35 mouse cellular contexts compared by ENCODE assay signal in the genomic region with DNA sequence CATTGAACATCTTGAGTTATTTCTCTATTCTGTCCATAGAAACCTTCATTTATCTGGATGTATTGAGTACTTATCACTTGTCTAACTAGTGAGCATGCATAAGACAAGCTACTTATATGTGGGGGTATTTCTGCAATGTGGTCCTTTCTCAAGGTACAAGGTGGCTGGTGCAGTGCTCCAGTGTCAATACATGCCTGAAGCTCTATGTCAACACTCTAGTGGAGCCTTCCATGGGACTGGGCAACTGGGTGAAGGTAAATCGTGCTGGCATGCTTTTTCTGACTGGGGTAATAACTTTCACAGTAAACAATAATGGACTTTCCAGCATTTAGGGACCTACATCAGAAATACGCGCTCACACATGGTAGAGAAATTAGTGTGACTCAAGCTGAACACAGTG.
"Had no signal": no experiment of that assay in that cellular context is flagged by ENCODE, and none has a peak within 500 bp of the region (broad histone marks: within the 10 kb centered on the region; RNA-seq: fewer than 3 reads in every experiment).

No protein-coding gene starts in this region.

- H3K4me2 ChIP-seq: heart, embryonic 11.5 days; heart, embryonic 12.5 days; heart, embryonic 13.5 days; heart, embryonic 15.5 days; hindbrain, embryonic 12.5 days; hindbrain, embryonic 13.5 days; hindbrain, embryonic 14.5 days; hindbrain, embryonic 15.5 days; intestine, embryonic 15.5 days; kidney, embryonic 15.5 days had no signal

- DNase-seq: heart, postnatal 10 days; heart, postnatal 14 days; heart, postnatal 36 days; heart, postnatal 4 days; kidney, adult 11 months; kidney, adult 18-20 months; kidney, adult 2 months; kidney, adult 8-10 months; kidney, adult 9 months; kidney, postnatal 10 days; kidney, postnatal 14 days; kidney, postnatal 25 days; kidney, postnatal 36 days; kidney, postnatal 4 days; layer of hippocampus, adult 9-11 months; layer of hippocampus, postnatal 36 days had no signal

- H3K27me3 ChIP-seq: heart, embryonic 12.5 days; heart, embryonic 13.5 days; heart, embryonic 15.5 days; hindbrain, embryonic 12.5 days; hindbrain, embryonic 13.5 days; hindbrain, embryonic 15.5 days; intestine, embryonic 15.5 days; kidney, embryonic 15.5 days had no signal

- H3K4me3 ChIP-seq: heart, embryonic 10.5 days; heart, embryonic 12.5 days; heart, embryonic 13.5 days; heart, embryonic 15.5 days; hindbrain, embryonic 10.5 days; hindbrain, embryonic 12.5 days; hindbrain, embryonic 13.5 days; hindbrain, embryonic 15.5 days; intestine, embryonic 15.5 days; kidney, embryonic 15.5 days; layer of hippocampus, adult 2 months had no signal

- H3K36me3 ChIP-seq: heart, embryonic 10.5 days; heart, embryonic 12.5 days; heart, embryonic 13.5 days; heart, embryonic 15.5 days; hindbrain, embryonic 10.5 days; hindbrain, embryonic 12.5 days; hindbrain, embryonic 13.5 days; hindbrain, embryonic 15.5 days; intestine, embryonic 15.5 days; kidney, embryonic 15.5 days had no signal

- H3K9me3 ChIP-seq: heart, embryonic 10.5 days; heart, embryonic 12.5 days; heart, embryonic 15.5 days; hindbrain, embryonic 10.5 days; hindbrain, embryonic 12.5 days; hindbrain, embryonic 13.5 days; hindbrain, embryonic 15.5 days; intestine, embryonic 15.5 days had no signal

- H3K27ac ChIP-seq: heart, embryonic 10.5 days; heart, embryonic 13.5 days; heart, embryonic 15.5 days; hindbrain, embryonic 10.5 days; hindbrain, embryonic 12.5 days; hindbrain, embryonic 13.5 days; hindbrain, embryonic 14.5 days; hindbrain, embryonic 15.5 days; hindbrain, postnatal 0 days; intestine, embryonic 15.5 days; kidney, embryonic 15.5 days; kidney, postnatal 0 days; layer of hippocampus, adult 2 months had no signal

- ATAC-seq: hindbrain, embryonic 16.5 days; hindbrain, postnatal 0 days; inflammation-experienced regulatory T-cells, adult 6 months; intestine, embryonic 15.5 days; intestine, embryonic 16.5 days; intestine, postnatal 0 days had no signal

- H3K9ac ChIP-seq: heart, embryonic 12.5 days; heart, embryonic 13.5 days; heart, embryonic 15.5 days; hindbrain, embryonic 12.5 days; hindbrain, embryonic 13.5 days; hindbrain, embryonic 14.5 days; hindbrain, embryonic 15.5 days; intestine, embryonic 15.5 days; kidney, embryonic 15.5 days had no signal

- H3K4me1 ChIP-seq: heart, embryonic 10.5 days; heart, embryonic 12.5 days; heart, embryonic 13.5 days; heart, embryonic 15.5 days; hindbrain, embryonic 10.5 days; hindbrain, embryonic 12.5 days; hindbrain, embryonic 13.5 days; hindbrain, embryonic 15.5 days; intestine, embryonic 15.5 days; kidney, embryonic 15.5 days had no signal
